Mouse (Mus musculus) midbrain, postnatal 0 days (tissue): ENCODE measurements around the gene Abhd2. TPM values are rescaled to one million over a fixed set of nuclear protein-coding genes. Genes with fewer than 3 reads are reported as not detected.

ENCODE experiments used
- ATAC-seq: fragments of 200-750 bp; cut with Nextera tagmentation; 2 replicates; pipeline ENCODE4 v1.8.0; 2017; ENCODE audit warnings: moderate number of reproducible peaks, mild to moderate bottlenecking, moderate TSS enrichment, moderate library complexity; ENCODE audit not compliant: low FRiP score
- DNase-seq: peaks from one replicate; pipeline ENCODE4 v3.0.0-alpha.2; 2015; ENCODE audit warnings: low spot score
- H3K27ac ChIP-seq: fragments of 300-500 bp; sonication (generic); 2 replicates; pipeline ENCODE4 v1.5.1; 2014; ENCODE audit warnings: low read depth, mild to moderate bottlenecking, low read length, mixed read lengths
- H3K27me3 ChIP-seq: fragments of 300-500 bp; sonication (generic); 2 replicates; pipeline ENCODE4 v1.6.1; 2014; ENCODE audit warnings: low read length, control low read depth, mixed read lengths; ENCODE audit not compliant: insufficient read depth
- H3K36me3 ChIP-seq: fragments of 300-500 bp; sonication (generic); 2 replicates; pipeline ENCODE4 v1.6.1; 2014; ENCODE audit warnings: low read length, control low read depth, mixed read lengths; ENCODE audit not compliant: insufficient read depth
- H3K4me1 ChIP-seq: fragments of 300-500 bp; sonication (generic); 2 replicates; pipeline ENCODE4 v1.6.1; 2014; ENCODE audit warnings: mild to moderate bottlenecking, control low read depth, antibody characterized with exemption, low read length, mixed read lengths; ENCODE audit not compliant: insufficient read depth
- H3K4me2 ChIP-seq: fragments of 300-500 bp; sonication (generic); 2 replicates; pipeline ENCODE4 v1.6.1; 2014; ENCODE audit warnings: low read depth, mild to moderate bottlenecking, low read length, mixed read lengths; ENCODE audit not compliant: poor library complexity, severe bottlenecking
- H3K4me3 ChIP-seq: fragments of 300-500 bp; sonication (generic); 2 replicates; pipeline ENCODE4 v1.5.1; 2014; ENCODE audit warnings: low read depth, mild to moderate bottlenecking, low read length, moderate library complexity
- H3K9ac ChIP-seq: fragments of 300-500 bp; sonication (generic); replicated peaks from 2 replicates; pipeline ENCODE4 v1.6.1; 2014; ENCODE audit warnings: mild to moderate bottlenecking, low read length, moderate library complexity, mixed read lengths; ENCODE audit not compliant: poor library complexity, severe bottlenecking
- H3K9me3 ChIP-seq: fragments of 300-500 bp; sonication (generic); 2 replicates; pipeline ENCODE4 v1.6.1; 2016; ENCODE audit warnings: low read length, control low read depth
- CTCF ChIP-seq: IDR thresholded peaks from 2 replicates; pipeline ENCODE4 v1.5.1; 2016; ENCODE audit warnings: antibody characterized with exemption, mild to moderate bottlenecking
- WGBS: fragments of 180-500 bp; shearing (Covaris S2); extraction: QIAGEN DNeasy Blood & Tissue Kit; methylation state at CpG from one replicate; pipeline ENCODE4 v1.1.7; 2014; 5-methylcytosine and 5-hydroxymethylcytosine counted together
- polyA plus RNA-seq: library from polyadenylated mRNA; unstranded; fragments of >200 nt; fragmentation: Nextera tagmentation; extraction: Ambion mirVana; gene quantifications from 2 replicates; pipeline ENCODE4 v1.2.1, GENCODE M21; 2015
- total RNA-seq: library from RNA; depleted of rRNA; stranded (reverse); fragments of >200 nt; gene quantifications from 2 replicates; pipeline ENCODE4 v1.2.3, GENCODE M21; 2014

Abhd2 gene
- total and polyA plus RNA-seq, 2 experiments from 2014 or later = 23.0 to 85.7 TPM

GRCm38 (mm10) chr7:79360056-79360455, 87.1 kb downstream of the Abhd2 start:
- no peaks in the 10 kb centered on the region for H3K4me1 ChIP-seq
- H3K4me2 ChIP-seq = no peak overlapping the region
- no peak for ATAC-seq
- no peak for TF ChIP-seq CTCF
- no peak overlapping the region for H3K9ac ChIP-seq
- 75% methylated on average over 11 of the region's 11 CpGs for WGBS
- 0 out of 2 replicates have a peak overlapping the region, but pooled peaks have one; percentile 0 for H3K27ac ChIP-seq
- H3K9me3 ChIP-seq = no peaks in the 10 kb centered on the region
- no peaks in the 10 kb centered on the region for H3K27me3 ChIP-seq
- H3K36me3 ChIP-seq = peaks cover 19% of the 10 kb centered on the region
- no peak overlapping the region for H3K4me3 ChIP-seq
- no peak for DNase-seq

GRCm38 (mm10) chr7:79362208-79362607, 89.2 kb downstream of the Abhd2 start:
- Histone ChIP-seq H3K9ac (no peak overlapping the region), H3K27me3 (no peaks in the 10 kb centered on the region), H3K27ac (peak overlapping the region; percentile 67), H3K4me2 (no peak overlapping the region), H3K36me3 (peaks cover 9% of the 10 kb centered on the region; the same call in 1 of the 2 replicates), H3K4me1 (no peaks in the 10 kb centered on the region), H3K4me3 (no peak overlapping the region), H3K9me3 (no peaks in the 10 kb centered on the region)
- 50% methylated on average over 8 of the region's 8 CpGs for WGBS
- ATAC-seq (peak; percentile 91), DNase-seq (peak; percentile 85)
- no peak for TF ChIP-seq CTCF

DNA sequence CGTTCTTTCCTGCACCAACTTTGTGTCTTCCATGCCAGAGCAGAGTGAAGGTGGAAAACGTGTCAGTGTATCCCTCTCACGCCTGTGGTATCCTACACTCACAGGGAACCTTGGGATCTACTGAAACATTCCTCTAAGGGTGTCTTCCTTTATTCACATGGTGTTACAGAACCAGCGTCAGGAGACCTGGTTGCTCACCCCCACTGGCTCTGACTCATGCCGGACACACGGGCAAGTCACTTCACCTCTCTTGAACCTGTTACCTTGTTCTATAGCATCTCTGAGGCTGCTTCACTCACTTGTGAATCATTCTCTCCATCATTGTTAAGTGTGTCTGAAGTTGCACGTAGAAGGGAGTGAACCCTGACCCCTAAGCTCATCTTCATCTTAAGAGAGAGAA, 89.8 kb downstream of the Abhd2 start:
- WGBS = 78% methylated on average over 7 of the region's 7 CpGs
- no peak for DNase-seq
- no peaks in the 10 kb centered on the region for H3K9me3 ChIP-seq

DNA sequence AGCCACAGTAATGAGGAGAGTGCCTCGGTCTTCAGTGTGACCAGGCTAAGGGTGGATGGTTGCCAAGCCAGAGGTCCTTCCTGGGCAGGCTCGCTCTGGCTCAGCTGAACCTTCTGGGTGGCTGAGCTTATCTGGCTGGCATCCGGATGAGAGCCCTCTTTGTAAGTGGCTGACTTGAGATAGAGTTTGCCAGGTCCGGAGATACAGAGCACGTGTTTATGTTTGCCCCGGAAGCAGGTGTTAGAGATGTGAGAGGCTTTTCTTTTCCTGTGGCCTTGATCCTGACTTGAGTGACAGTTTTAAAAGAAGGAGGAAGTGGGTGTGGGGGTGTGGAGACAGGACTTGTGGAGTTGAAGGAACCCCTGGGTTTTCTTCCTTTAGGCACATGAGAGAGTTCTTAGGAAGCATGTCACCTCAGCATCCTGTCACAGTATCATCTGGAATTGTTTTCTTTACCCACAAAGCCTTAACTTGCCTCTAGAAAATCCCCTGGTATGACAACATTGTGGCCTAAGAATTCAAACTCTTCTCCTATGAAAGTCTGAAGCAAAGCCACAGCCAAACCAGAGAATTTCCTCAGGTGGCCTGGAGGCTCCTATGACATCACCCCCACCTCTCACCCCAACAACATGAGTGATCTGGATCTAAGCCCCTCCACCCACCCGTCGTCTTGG, 90.5 kb downstream of the Abhd2 start:
- Histone ChIP-seq H3K4me2 (no peak overlapping the region), H3K4me3 (no peak overlapping the region), H3K9ac (no peak overlapping the region), H3K4me1 (no peaks in the 10 kb centered on the region), H3K9me3 (no peaks in the 10 kb centered on the region), H3K27ac (peak overlapping the region; percentile 67), H3K27me3 (no peaks in the 10 kb centered on the region), H3K36me3 (peaks cover 5% of the 10 kb centered on the region; the same call in 1 of the 2 replicates)
- TF ChIP-seq CTCF = no peak
- ATAC-seq (peak; percentile 47; the same call in 1 of the 2 replicates), DNase-seq (peak; percentile 73)
- WGBS = 60% methylated on average over 8 of the region's 8 CpGs

More for the DNA sequence above, 89.8 kb downstream of the Abhd2 start:
- Histone ChIP-seq H3K36me3 (peaks cover 6% of the 10 kb centered on the region; the same call in 1 of the 2 replicates), H3K9ac (no peak overlapping the region), H3K27ac (peak overlapping the region; percentile 67), H3K4me1 (no peaks in the 10 kb centered on the region), H3K4me2 (no peak overlapping the region), H3K4me3 (no peak overlapping the region), H3K27me3 (no peaks in the 10 kb centered on the region)
- no peak for ATAC-seq
- TF ChIP-seq CTCF = no peak

GRCm38 (mm10) chr7:79368664-79369063, 95.7 kb downstream of the Abhd2 start:
- Histone ChIP-seq H3K4me2 (no peak overlapping the region), H3K27me3 (no peaks in the 10 kb centered on the region), H3K4me1 (no peaks in the 10 kb centered on the region), H3K9ac (no peak overlapping the region), H3K4me3 (no peak overlapping the region), H3K36me3 (peaks cover 5% of the 10 kb centered on the region; the same call in 1 of the 2 replicates), H3K27ac (no peak overlapping the region), H3K9me3 (no peaks in the 10 kb centered on the region)
- ATAC-seq = no peak
- WGBS = 89% methylated on average over 5 of the region's 5 CpGs
- no peak for DNase-seq
- no peak for TF ChIP-seq CTCF

GRCm38 (mm10) chr7:79369416-79369815, 96.4 kb downstream of the Abhd2 start:
- H3K27ac ChIP-seq = no peak overlapping the region
- WGBS = 39% methylated on average over 4 of the region's 4 CpGs
- peaks cover 5% of the 10 kb centered on the region; the same call in 1 of the 2 replicates for H3K36me3 ChIP-seq
- no peak overlapping the region for H3K9ac ChIP-seq
- H3K9me3 ChIP-seq = no peaks in the 10 kb centered on the region
- no peaks in the 10 kb centered on the region for H3K4me1 ChIP-seq
- H3K4me3 ChIP-seq = no peak overlapping the region
- H3K27me3 ChIP-seq = no peaks in the 10 kb centered on the region
- no peak for DNase-seq
- no peak overlapping the region for H3K4me2 ChIP-seq
- no peak for TF ChIP-seq CTCF
- ATAC-seq = no peak
